Mouse (Mus musculus): ENCODE results near the gene Gm49395.

Gene Gm49395

GRCm38 (mm10) chr13:115101355-115102191, at the start of gene Gm49395, which contains the start of gene Itga1:
Gene Gm49395 (minus strand): TSS chr13:115101921.
Gene Itga1 (minus strand): TSS chr13:115101964.
- CTCF ChIA-PET = no interaction called here

DNA sequence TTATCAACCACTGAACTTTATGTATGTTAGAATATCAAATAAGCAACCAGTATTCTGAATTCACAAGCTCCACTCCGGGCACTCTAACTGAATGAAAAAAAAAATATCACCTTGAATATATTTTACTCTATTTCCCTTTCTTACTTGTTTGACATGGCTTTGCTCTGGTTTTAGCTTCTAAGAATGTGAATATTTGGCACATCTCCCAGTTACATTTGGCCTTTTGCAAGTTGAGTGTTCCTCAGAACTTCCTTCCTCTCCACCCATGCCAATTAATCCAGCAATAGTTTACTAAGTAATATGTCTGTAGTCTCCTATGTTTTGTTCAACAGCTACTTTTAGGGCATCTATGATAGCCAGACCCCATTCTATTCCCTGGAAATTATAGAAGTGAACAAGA, 48.9 kb upstream of the Gm49395 start:
- CTCF ChIA-PET = no interaction called here

- CTCF ChIA-PET = interaction anchor here (0.7 kb wide), 1 partner anchor 86 kb away, joined by 3 read pairs; no protein-coding TSS in a partner anchor
Observed at GRCm38 (mm10) chr13:115149849-115150248, 48.1 kb upstream of the Gm49395 start.

DNA sequence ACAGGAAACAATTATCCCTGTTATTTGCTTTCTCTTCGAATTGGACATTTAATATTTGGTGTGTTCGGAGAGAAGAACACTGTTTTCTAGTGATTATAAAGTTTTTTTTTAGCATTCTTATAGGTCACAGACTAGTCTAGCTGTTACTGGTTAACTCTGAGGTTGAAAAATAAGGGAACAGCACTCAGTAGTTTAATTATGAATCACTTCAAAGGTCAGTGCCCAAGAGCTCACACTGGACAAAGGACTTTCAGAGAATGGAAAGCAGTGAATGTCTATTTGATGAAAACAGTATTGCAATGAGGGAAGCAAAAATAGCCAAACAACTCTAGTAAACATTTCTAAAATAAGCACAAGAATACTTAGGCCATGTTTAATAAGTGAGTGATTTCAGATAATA, 41.9 kb upstream of the Gm49395 start:
- CTCF ChIA-PET = no interaction called here

DNA sequence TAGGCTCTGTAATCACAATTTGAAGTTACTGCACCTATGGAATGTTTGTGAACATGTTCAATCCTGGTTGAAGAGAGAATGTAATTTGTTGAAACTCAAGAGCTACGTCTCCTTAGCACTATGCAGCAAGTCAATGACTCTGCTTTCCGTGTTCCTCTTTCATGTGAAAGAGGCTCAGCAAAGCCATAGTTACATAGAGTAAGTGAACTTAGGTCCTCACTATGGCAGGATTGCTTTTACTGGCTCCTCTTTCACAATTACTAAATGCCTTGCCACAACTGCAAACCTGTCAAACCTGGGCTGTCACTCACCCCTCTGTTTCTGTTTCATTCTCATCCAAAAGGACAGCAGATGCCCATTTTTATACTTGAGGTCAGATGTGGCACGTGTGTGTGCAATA, 40.3 kb upstream of the Gm49395 start:
- CTCF ChIA-PET = no interaction called here

- CTCF ChIA-PET = no interaction called here
Observed at GRCm38 (mm10) chr13:115138513-115138912, 36.8 kb upstream of the Gm49395 start.

- CTCF ChIA-PET = no interaction called here
Observed at GRCm38 (mm10) chr13:115136761-115137160, 35.0 kb upstream of the Gm49395 start.

GRCm38 (mm10) chr13:115132435-115132834, 30.7 kb upstream of the Gm49395 start:
- CTCF ChIA-PET = interaction anchor here (0.6 kb wide), 1 partner anchor 196 kb away, joined by 20 read pairs; no protein-coding TSS in a partner anchor

GRCm38 (mm10) chr13:115131381-115131780, 29.7 kb upstream of the Gm49395 start:
- CTCF ChIA-PET = no interaction called here

DNA sequence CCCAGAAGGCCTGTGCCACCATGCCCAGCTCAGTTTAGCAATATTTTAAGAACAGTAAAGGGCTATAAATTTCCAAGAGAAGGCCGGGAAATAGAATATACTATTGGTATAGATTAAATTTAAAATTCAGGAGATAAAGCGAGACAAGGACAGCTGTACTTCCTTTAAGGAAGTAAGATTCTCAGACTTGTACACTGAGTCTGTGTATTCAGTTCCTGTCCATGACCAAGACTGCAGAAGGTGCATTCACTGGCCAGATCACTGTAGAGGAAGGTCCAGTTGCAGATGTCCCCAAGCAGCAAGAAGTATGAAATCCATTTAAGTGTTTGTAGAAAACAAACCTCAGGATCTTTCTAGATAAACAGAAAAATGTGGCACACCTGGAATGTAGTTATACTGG, 28.3 kb upstream of the Gm49395 start:
- CTCF ChIA-PET = interaction anchor here (0.6 kb wide), 1 partner anchor 803 kb away, joined by 5 read pairs; no protein-coding TSS in a partner anchor

- CTCF ChIA-PET = no interaction called here
Observed at GRCm38 (mm10) chr13:115127826-115128225, 26.1 kb upstream of the Gm49395 start.

GRCm38 (mm10) chr13:115126534-115126933, 24.8 kb upstream of the Gm49395 start:
- CTCF ChIA-PET = no interaction called here

GRCm38 (mm10) chr13:115125130-115125529, 23.4 kb upstream of the Gm49395 start:
- CTCF ChIA-PET = no interaction called here

DNA sequence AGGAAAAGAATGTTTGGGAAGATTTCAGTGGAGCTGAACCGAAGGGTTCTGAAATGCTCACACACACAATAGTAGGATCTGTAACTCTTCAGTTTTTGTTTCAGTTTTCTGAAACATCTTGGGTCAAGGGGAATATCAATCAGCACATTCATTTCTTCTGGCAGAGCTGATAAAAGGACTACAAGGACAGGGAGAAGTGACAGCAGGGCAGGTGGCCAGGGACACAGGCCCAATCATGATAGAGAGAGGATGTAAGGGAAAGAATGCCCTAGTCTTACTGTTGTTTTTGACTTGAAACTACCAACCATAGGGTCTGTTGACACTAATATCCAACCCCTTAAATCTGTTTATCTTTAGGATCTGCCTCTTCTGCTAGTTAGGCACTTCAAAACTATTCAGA, 22.8 kb upstream of the Gm49395 start:
- CTCF ChIA-PET = no interaction called here

GRCm38 (mm10) chr13:115118756-115119155, 17.0 kb upstream of the Gm49395 start:
- CTCF ChIA-PET = interaction anchor here (0.6 kb wide), 1 partner anchor 8 kb away, joined by 4 read pairs; no protein-coding TSS in a partner anchor

DNA sequence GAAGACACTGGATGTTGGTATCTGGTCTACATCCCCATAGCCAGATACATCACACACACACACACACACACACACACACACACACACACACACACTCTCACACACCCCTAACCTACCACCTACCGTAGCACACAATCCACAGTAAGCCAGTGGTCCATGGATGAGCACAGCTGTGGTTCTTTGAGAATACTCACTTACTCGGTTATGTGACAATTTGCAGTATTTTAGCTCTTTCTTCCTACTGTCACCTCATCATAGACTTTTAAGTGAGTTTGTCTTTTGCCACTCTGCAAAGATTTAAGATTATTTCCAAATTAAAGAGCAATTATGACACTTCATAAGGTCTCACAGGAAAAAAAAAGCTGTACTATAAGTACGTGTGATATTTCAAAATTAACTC, 16.5 kb upstream of the Gm49395 start:
- CTCF ChIA-PET = interaction anchor here (0.6 kb wide), 1 partner anchor 8 kb away, joined by 4 read pairs; no protein-coding TSS in a partner anchor

- CTCF ChIA-PET = no interaction called here
Observed at GRCm38 (mm10) chr13:115116930-115117621, 15.4 kb upstream of the Gm49395 start.

GRCm38 (mm10) chr13:115109628-115110027, 7.9 kb upstream of the Gm49395 start:
- CTCF ChIA-PET = no interaction called here

GRCm38 (mm10) chr13:115107436-115107835, 5.7 kb upstream of the Gm49395 start:
- CTCF ChIA-PET = no interaction called here

GRCm38 (mm10) chr13:115106183-115106582, 4.5 kb upstream of the Gm49395 start:
- CTCF ChIA-PET = interaction anchor here (0.6 kb wide), 1 partner anchor 43 kb away, joined by 11 read pairs; no protein-coding TSS in a partner anchor

GRCm38 (mm10) chr13:115102754-115103153, 1.0 kb upstream of the Gm49395 start:
- CTCF ChIA-PET = no interaction called here

DNA sequence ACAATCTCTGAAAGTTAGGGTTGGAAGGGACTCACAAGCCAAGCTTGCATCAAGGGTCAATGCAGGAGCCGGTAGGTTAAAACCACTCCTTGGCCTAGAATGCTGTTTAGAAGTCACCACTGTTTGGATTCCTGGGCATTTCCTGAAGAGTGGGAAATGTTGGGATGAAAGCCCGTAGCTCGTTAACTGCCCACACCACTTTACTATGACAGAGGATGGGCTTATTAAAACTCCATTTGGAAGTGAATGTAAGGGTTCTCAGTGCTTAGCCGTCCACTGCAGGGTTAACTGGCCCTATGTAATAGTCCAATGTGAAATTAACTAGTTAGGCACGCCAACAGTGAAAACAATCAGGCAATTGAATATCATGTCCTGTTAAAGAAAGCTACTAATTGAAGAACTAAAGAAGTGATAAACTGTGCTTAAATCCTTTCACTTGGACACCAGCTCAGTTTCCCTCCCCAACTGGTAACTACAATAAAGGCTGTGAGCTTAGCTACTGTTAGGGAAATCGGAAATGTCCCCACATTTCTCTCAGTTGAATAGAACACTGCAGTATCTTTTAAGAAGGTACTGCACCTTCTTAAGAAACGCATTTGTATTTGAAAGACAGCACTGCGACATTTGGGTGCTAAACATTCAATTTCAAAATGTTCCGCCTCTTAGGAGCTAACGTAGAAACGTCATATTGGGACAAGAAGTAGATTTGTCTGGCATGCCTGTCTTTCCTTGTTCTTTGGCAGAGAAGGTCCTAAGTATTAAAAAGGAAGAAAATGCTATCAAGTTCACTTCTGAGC, 1.1 kb downstream of the Gm49395 start:
- CTCF ChIA-PET = no interaction called here
